Mouse (Mus musculus) ES-E14 (cell line): ENCODE results near the gene Palm. TPM values are rescaled to one million over a fixed set of nuclear protein-coding genes. Genes with fewer than 3 reads are reported as not detected.

Experiments
- DNase-seq: peaks from one replicate; pipeline ENCODE4 v3.0.0-alpha.2; 2013; ENCODE audit warnings: low read depth, low spot score
- H3K27ac ChIP-seq: 2 replicates; pipeline ENCODE4 v1.5.1; 2012; ENCODE audit warnings: low read depth, mild to moderate bottlenecking, low read length, moderate library complexity, mixed read lengths; ENCODE audit not compliant: poor library complexity, insufficient read depth, severe bottlenecking
- H3K36me3 ChIP-seq: 2 replicates; pipeline ENCODE4 v1.6.1; 2012; ENCODE audit warnings: mild to moderate bottlenecking, low read length, moderate library complexity, mixed read lengths; ENCODE audit not compliant: control insufficient read depth, poor library complexity, insufficient read depth, severe bottlenecking
- H3K4me1 ChIP-seq, 2 experiments: fragments of 150-350 bp in 1 of 2; sonication (generic) in 1 of 2; 2 replicates each; pipeline ENCODE4 v1.6.1; 2012; ENCODE audit warnings: low read length in 2 of 2, mild to moderate bottlenecking in 1 of 2, mixed read lengths in 1 of 2; ENCODE audit not compliant: control insufficient read depth in 2 of 2, insufficient read depth in 2 of 2, poor library complexity in 1 of 2
- H3K4me3 ChIP-seq, 2 experiments: fragments of 150-350 bp in 1 of 2; sonication (generic) in 1 of 2; 2 replicates each; pipeline ENCODE4 v1.5.1; 2012; ENCODE audit warnings: low read length in 2 of 2, low read depth in 1 of 2, mild to moderate bottlenecking in 1 of 2, mixed read lengths in 1 of 2; ENCODE audit not compliant: insufficient read depth in 1 of 2, poor library complexity in 1 of 2, severe bottlenecking in 1 of 2
- H3K9ac ChIP-seq: 2 replicates; pipeline ENCODE4 v1.6.1; 2012; ENCODE audit warnings: low read depth, mild to moderate bottlenecking, low read length, mixed read lengths; ENCODE audit not compliant: poor library complexity, insufficient read depth, severe bottlenecking
- H3K9me3 ChIP-seq: fragments of 150-350 bp; sonication (generic); 2 replicates; pipeline ENCODE4 v1.6.1; 2012; ENCODE audit warnings: low read depth, mild to moderate bottlenecking, low read length; ENCODE audit not compliant: control insufficient read depth, insufficient read depth
- CHD2 ChIP-seq: IDR thresholded peaks from 2 replicates; pipeline ENCODE4 v1.6.1; 2014; ENCODE audit warnings: mild to moderate bottlenecking, low read depth, low read length, inconsistent platforms
- HCFC1 ChIP-seq: IDR thresholded peaks from 2 replicates; pipeline ENCODE4 v1.6.1; 2012; ENCODE audit warnings: low read length, inconsistent platforms, borderline replicate concordance; ENCODE audit not compliant: insufficient read depth
- MAFK ChIP-seq: IDR thresholded peaks from 2 replicates; pipeline ENCODE4 v1.6.1; 2014; ENCODE audit warnings: mild to moderate bottlenecking, low read depth, low read length, inconsistent platforms; ENCODE audit not compliant: insufficient read depth
- ZC3H11A ChIP-seq: IDR thresholded peaks from 2 replicates; pipeline ENCODE4 v1.6.1; 2012; ENCODE audit warnings: low read depth, mild to moderate bottlenecking, inconsistent platforms, low read length, borderline replicate concordance
- ZNF384 ChIP-seq: IDR thresholded peaks from 2 replicates; pipeline ENCODE4 v1.6.1; 2012; ENCODE audit warnings: low read depth, low read length, inconsistent platforms
- in situ Hi-C, 2 experiments: fragments of 600-800 bp; cut with MboI; formaldehyde crosslinking; loops; one replicate each; pipeline ENCODE4 v1.15.1; 2025; ENCODE audit warnings: low sequenced_read_pairs in 2 of 2, inconsistent platforms in 1 of 2; ENCODE audit not compliant: unreplicated experiment in 2 of 2
- total RNA-seq: library from RNA; depleted of rRNA; stranded (reverse); fragments of 300-350 nt; gene quantifications from 2 replicates; pipeline ENCODE4 v1.2.3, GENCODE M21; 2012

The Palm gene
- total RNA-seq, 1 experiment: 10.7 TPM

DNA sequence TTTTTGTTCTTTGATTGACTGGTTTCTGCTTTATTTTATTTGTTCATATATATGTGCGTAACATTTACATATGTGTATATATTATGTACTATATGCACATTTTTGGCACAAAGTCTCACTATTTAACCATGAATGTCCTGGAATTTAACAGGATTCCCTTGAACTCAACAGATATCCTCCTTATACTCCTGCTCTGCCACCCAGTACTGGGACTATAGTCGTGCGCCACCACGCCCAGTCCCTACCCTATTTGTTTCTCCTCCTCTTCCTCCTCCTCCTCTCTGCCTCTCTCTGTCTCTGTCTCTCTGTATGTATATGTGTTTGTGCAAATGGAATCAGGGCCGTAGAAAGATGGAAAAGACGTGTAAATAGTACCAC, 46.6 kb upstream of the Palm start:
- peaks cover 17% of the 10 kb centered on the region for H3K36me3 ChIP-seq
- DNase-seq: no peak
- in situ Hi-C loops: no loop called here
- no peak overlapping the region for H3K9ac ChIP-seq
- H3K27ac ChIP-seq: no peak overlapping the region
- H3K4me3 ChIP-seq: peak overlapping the region in 1 of 2 experiments; percentile 32; a peak in 1 of 4 replicates
- TF ChIP-seq ZNF384 (no peak), CHD2 (no peak), HCFC1 (no peak), ZC3H11A (no peak), MAFK (no peak)
- no peaks in the 10 kb centered on the region for H3K9me3 ChIP-seq
- peaks cover 0 to 3% of the 10 kb centered on the region in 2 experiments; a peak in 2 of 4 replicates for H3K4me1 ChIP-seq

DNA sequence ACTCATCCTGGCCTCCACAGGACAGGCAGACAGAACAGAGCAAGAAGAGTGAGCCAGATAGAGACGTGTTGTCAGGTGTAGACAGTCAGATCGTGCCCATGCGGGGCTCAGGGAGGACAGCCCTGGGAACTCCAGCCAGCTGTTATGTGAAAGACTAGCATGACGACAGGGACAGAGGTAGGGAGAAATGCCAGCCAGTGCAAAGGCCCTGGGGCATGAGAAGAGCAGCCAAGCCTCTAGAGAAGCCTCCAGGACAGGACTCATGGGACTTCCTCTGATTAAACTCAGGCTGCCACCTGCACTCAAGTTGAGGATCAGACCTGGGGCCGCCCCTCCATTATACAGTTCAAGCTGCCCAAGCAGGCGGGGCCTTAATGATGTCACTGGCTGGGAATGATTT, 44.9 kb upstream of the Palm start:
- TF ChIP-seq ZNF384: no peak
- TF ChIP-seq HCFC1: no peak
- no peak for TF ChIP-seq MAFK
- no peak for TF ChIP-seq ZC3H11A
- TF ChIP-seq CHD2: no peak
- Histone ChIP-seq H3K27ac (no peak overlapping the region), H3K4me3 (no peak overlapping the region), H3K9me3 (no peaks in the 10 kb centered on the region), H3K4me1 (peaks cover 0 to 3% of the 10 kb centered on the region in 2 experiments; a peak in 2 of 4 replicates), H3K36me3 (peaks cover 6% of the 10 kb centered on the region), H3K9ac (no peak overlapping the region)
- DNase-seq: no peak
- in situ Hi-C loops: no loop called here

DNA sequence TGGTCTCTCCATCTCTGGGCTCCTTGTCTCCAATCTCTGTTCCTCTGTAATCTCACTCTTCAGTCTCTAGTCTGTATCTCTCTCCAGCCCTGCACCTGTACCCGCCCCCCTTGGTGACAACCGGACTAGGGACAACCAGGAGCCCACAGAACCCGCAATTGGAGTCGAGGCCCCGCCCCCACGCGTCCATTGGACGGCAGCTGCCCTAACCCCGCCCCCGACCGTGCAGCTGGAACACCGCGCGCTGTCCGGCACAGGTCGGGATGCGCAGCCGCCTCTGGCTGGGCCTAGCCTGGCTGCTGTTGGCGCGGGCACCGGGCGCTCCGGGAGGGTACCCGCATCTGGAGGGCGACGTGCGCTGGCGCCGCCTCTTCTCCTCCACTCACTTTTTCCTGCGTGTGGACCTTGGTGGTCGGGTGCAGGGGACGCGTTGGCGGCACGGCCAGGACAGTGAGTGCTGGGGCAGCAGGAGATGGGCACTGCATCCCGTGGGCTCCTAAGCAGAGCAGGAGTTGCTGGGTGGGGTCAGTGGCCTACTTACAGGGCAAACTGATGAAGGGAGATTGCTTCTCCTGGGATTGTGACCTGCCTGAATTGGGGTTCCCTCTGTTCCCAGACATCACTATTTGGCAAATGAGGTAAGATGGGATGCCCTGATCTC, 38.4 kb upstream of the Palm start, which contains the start of gene Fgf22:
TSS of gene Fgf22 (plus strand) at position 221 of the 661 bp plus-strand sequence.
- peak within 1 kb of the TSS; percentile 16; the same call in 1 of the 2 replicates for H3K9ac ChIP-seq
- peak within 1 kb of the TSS; percentile 57 to 80 for H3K4me3 ChIP-seq
- H3K4me1 ChIP-seq: peaks cover 2 to 7% of the 10 kb centered on the region in 2 experiments; a peak in 2 of 4 replicates
- peak; percentile 72 for DNase-seq
- no peaks in the 10 kb centered on the region for H3K9me3 ChIP-seq
- no peak within 1 kb of the TSS for H3K27ac ChIP-seq
- in situ Hi-C loops: no loop called here
- peaks cover 17% of the 10 kb centered on the region for H3K36me3 ChIP-seq
- no peak for TF ChIP-seq CHD2
- no peak for TF ChIP-seq ZC3H11A
- no peak for TF ChIP-seq ZNF384
- no peak for TF ChIP-seq MAFK
- no peak for TF ChIP-seq HCFC1

DNA sequence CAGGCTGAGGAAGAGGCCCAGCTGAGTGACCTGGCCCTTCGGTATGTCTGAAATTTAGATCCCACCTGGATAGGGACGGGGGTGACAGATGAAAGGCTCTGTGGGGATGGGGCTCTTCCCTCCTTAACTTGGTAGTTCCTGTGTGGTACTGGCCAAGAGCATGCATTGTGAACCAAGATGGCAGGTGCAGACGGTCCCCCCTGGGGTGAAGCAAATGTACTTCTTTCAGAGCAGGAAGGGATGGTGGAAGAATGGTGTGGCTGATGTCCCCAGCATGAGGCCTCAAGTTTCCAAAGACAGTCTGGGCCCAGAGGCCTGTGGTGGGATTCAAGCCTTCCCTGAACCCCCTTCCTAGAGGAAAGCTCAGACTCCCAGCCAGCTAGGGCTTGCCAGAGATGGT, 37.5 kb upstream of the Palm start:
- Histone ChIP-seq H3K36me3 (peaks cover 22% of the 10 kb centered on the region), H3K9ac (no peak overlapping the region), H3K9me3 (no peaks in the 10 kb centered on the region), H3K4me1 (peaks cover 2 to 7% of the 10 kb centered on the region in 2 experiments; a peak in 2 of 4 replicates), H3K27ac (no peak overlapping the region), H3K4me3 (no peak overlapping the region)
- in situ Hi-C loops: no loop called here
- TF ChIP-seq MAFK (no peak), ZNF384 (no peak), HCFC1 (no peak)
- DNase-seq: no peak
